Mouse (Mus musculus) hindbrain, embryonic 12.5 days (tissue): ENCODE results near the gene 9030025P20Rik. TPM values are rescaled to one million over a fixed set of nuclear protein-coding genes. Genes with fewer than 3 reads are reported as not detected.
"Not testable (repeated sequence)": the region's sequence is repeated elsewhere in the genome, so short reads cannot be mapped to it uniquely, and the experiment has no call there.

Source experiments
- ATAC-seq: fragments of 200-750 bp; cut with Nextera tagmentation; 2 replicates; pipeline ENCODE4 v1.8.0; 2017; ENCODE audit warnings: moderate TSS enrichment; ENCODE audit not compliant: low FRiP score
- H3K27ac ChIP-seq: fragments of 300-500 bp; sonication (generic); 2 replicates; pipeline ENCODE4 v1.5.1; 2016; ENCODE audit warnings: mild to moderate bottlenecking
- H3K27me3 ChIP-seq: fragments of 300-500 bp; sonication (generic); 2 replicates; pipeline ENCODE4 v1.6.1; 2016; ENCODE audit warnings: mild to moderate bottlenecking
- H3K36me3 ChIP-seq: fragments of 300-500 bp; sonication (generic); 2 replicates; pipeline ENCODE4 v1.6.1; 2016; ENCODE audit warnings: mild to moderate bottlenecking
- H3K4me1 ChIP-seq: fragments of 300-500 bp; sonication (generic); 2 replicates; pipeline ENCODE4 v1.6.1; 2016
- H3K4me2 ChIP-seq: fragments of 300-500 bp; sonication (generic); replicated peaks from 2 replicates; pipeline ENCODE4 v1.6.1; 2016; ENCODE audit warnings: mild to moderate bottlenecking
- H3K4me3 ChIP-seq: fragments of 300-500 bp; sonication (generic); 2 replicates; pipeline ENCODE4 v1.5.1; 2016; ENCODE audit warnings: mild to moderate bottlenecking
- H3K9ac ChIP-seq: fragments of 300-500 bp; sonication (generic); 2 replicates; pipeline ENCODE4 v1.6.1; 2016; ENCODE audit warnings: mild to moderate bottlenecking, moderate library complexity
- H3K9me3 ChIP-seq: fragments of 300-500 bp; sonication (generic); replicated peaks from 2 replicates; pipeline ENCODE4 v1.6.1; 2016; ENCODE audit warnings: mild to moderate bottlenecking
- WGBS: fragments of 180-500 bp; shearing (Covaris S2); methylation state at CpG from one replicate; pipeline ENCODE4 v1.1.7; 2016; 5-methylcytosine and 5-hydroxymethylcytosine counted together
- polyA plus RNA-seq: library from polyadenylated mRNA; unstranded; fragments of >200 nt; fragmentation: Nextera tagmentation; extraction: Ambion mirVana; gene quantifications from 2 replicates; pipeline ENCODE4 v1.2.1, GENCODE M21; 2016

Gene 9030025P20Rik
- polyA plus RNA-seq, 1 experiment from 2014 or later, result 10.3 TPM

- not testable (repeated sequence) for ATAC-seq, H3K4me2 ChIP-seq, H3K27ac ChIP-seq, H3K27me3 ChIP-seq, H3K9ac ChIP-seq, H3K4me1 ChIP-seq, H3K36me3 ChIP-seq, H3K4me3 ChIP-seq, H3K9me3 ChIP-seq
- WGBS, result no CpG with 5 or more reads among the region's 4 CpGs
Observed at GRCm38 (mm10) chr17:15000047-15000446, 21.8 kb downstream of the 9030025P20Rik start.

GRCm38 (mm10) chr17:15009088-15009487, 30.8 kb downstream of the 9030025P20Rik start:
- not testable (repeated sequence) for H3K4me1 ChIP-seq, H3K4me3 ChIP-seq, H3K27ac ChIP-seq, H3K4me2 ChIP-seq, H3K9ac ChIP-seq, ATAC-seq, H3K9me3 ChIP-seq, H3K36me3 ChIP-seq, H3K27me3 ChIP-seq
- no CpG with 5 or more reads among the region's 3 CpGs for WGBS

GRCm38 (mm10) chr17:15009706-15010413, 31.6 kb downstream of the 9030025P20Rik start, which contains the start of gene Gm3435:
TSS of gene Gm3435 (plus strand) at chr17:15010176.
- WGBS, result no CpG with 5 or more reads among the region's 60 CpGs
- not testable (repeated sequence) for H3K4me1 ChIP-seq, H3K36me3 ChIP-seq, H3K4me3 ChIP-seq, H3K9ac ChIP-seq, H3K27me3 ChIP-seq, H3K9me3 ChIP-seq, H3K4me2 ChIP-seq, H3K27ac ChIP-seq
- ATAC-seq, result peak; percentile 98

- not testable (repeated sequence) for H3K9me3 ChIP-seq, H3K4me1 ChIP-seq, H3K4me2 ChIP-seq, H3K27ac ChIP-seq, H3K4me3 ChIP-seq, H3K36me3 ChIP-seq, ATAC-seq, H3K27me3 ChIP-seq, H3K9ac ChIP-seq
- 84% methylated on average over 3 of the region's 3 CpGs for WGBS
Observed at GRCm38 (mm10) chr17:15021503-15022220, 43.4 kb downstream of the 9030025P20Rik start.

GRCm38 (mm10) chr17:15023878-15024492, 45.7 kb downstream of the 9030025P20Rik start:
- not testable (repeated sequence) for H3K27ac ChIP-seq, H3K4me2 ChIP-seq, H3K9me3 ChIP-seq, H3K27me3 ChIP-seq, H3K4me3 ChIP-seq, H3K9ac ChIP-seq, H3K36me3 ChIP-seq, H3K4me1 ChIP-seq
- peak; percentile 80 for ATAC-seq
- WGBS, result no CpG with 5 or more reads among the region's 97 CpGs

- H3K27me3 ChIP-seq, H3K27ac ChIP-seq, H3K9ac ChIP-seq, H3K9me3 ChIP-seq, H3K36me3 ChIP-seq, H3K4me3 ChIP-seq, H3K4me1 ChIP-seq, H3K4me2 ChIP-seq: not testable (repeated sequence)
- WGBS, result no CpG with 5 or more reads among the region's 48 CpGs
- ATAC-seq, result peak; percentile 92
Observed at GRCm38 (mm10) chr17:15024502-15025193, 46.4 kb downstream of the 9030025P20Rik start.

- H3K4me2 ChIP-seq, H3K4me3 ChIP-seq, H3K9me3 ChIP-seq, ATAC-seq, H3K36me3 ChIP-seq, H3K9ac ChIP-seq, H3K27me3 ChIP-seq, H3K4me1 ChIP-seq, H3K27ac ChIP-seq: not testable (repeated sequence)
- WGBS, result no CpG with 5 or more reads among the region's 6 CpGs
Observed at GRCm38 (mm10) chr17:15025513-15025912, 47.2 kb downstream of the 9030025P20Rik start.

GRCm38 (mm10) chr17:15031414-15031813, 53.1 kb downstream of the 9030025P20Rik start:
- WGBS, result no CpG with 5 or more reads among the region's 4 CpGs
- not testable (repeated sequence) for H3K4me3 ChIP-seq, H3K36me3 ChIP-seq, H3K27me3 ChIP-seq, H3K27ac ChIP-seq, H3K9ac ChIP-seq, H3K9me3 ChIP-seq, H3K4me1 ChIP-seq, ATAC-seq, H3K4me2 ChIP-seq

GRCm38 (mm10) chr17:15040455-15040854, 62.2 kb downstream of the 9030025P20Rik start:
- H3K27me3 ChIP-seq, H3K4me2 ChIP-seq, H3K9me3 ChIP-seq, ATAC-seq, H3K9ac ChIP-seq, H3K27ac ChIP-seq, H3K36me3 ChIP-seq, H3K4me1 ChIP-seq, H3K4me3 ChIP-seq: not testable (repeated sequence)
- WGBS, result no CpG with 5 or more reads among the region's 3 CpGs

Other genes starting within 250 kb of the 9030025P20Rik start
- 7.0 and 8.5 TPM in 2 replicates for gene Wdr27, start 35.3 kb upstream of the 9030025P20Rik start, polyA plus RNA-seq
- gene 1600012H06Rik, start 35.3 kb upstream of the 9030025P20Rik start, polyA plus RNA-seq, result 37.5 and 39.5 TPM in 2 replicates
- 22.2 and 24.9 TPM in 2 replicates for gene Phf10, start 17.2 kb upstream of the 9030025P20Rik start, polyA plus RNA-seq
- gene Gm3417, start 322 bp downstream of the 9030025P20Rik start, polyA plus RNA-seq, result 1.1 TPM in 1 of 2 replicates, not detected in the other
- gene Gm3435, start 31.7 kb downstream of the 9030025P20Rik start, polyA plus RNA-seq, result 10.3 and 11.7 TPM in 2 replicates
- gene Ermard, start 62.7 kb downstream of the 9030025P20Rik start, polyA plus RNA-seq, result 97.1 and 112 TPM in 2 replicates
- not detected in 2 replicates for gene Tcte3, start 63.0 kb downstream of the 9030025P20Rik start, polyA plus RNA-seq
- gene Gm3448, start 63.1 kb downstream of the 9030025P20Rik start, polyA plus RNA-seq, result 5.9 and 6.5 TPM in 2 replicates